Mouse (Mus musculus): ENCODE results near the gene Mllt11. TPM values are rescaled to one million over a fixed set of nuclear protein-coding genes. Genes with fewer than 3 reads are reported as not detected.

Gene Mllt11
- polyA plus RNA-seq, 1 experiment: 12.3 TPM

- 97% methylated on average over 10 of the region's 10 CpGs for WGBS
- TF ChIP-seq CTCF (IDR thresholded peaks at IDR 0.05; ENCODE audit: insufficient read depth, low read length) (no peak), POLR2A (IDR thresholded peaks at IDR 0.05; ENCODE audit: borderline replicate concordance, extremely low read depth, low read depth, low read length) (no peak)
- DNase-seq: no peak
- H3K4me3 ChIP-seq (replicated peaks; ENCODE audit: extremely low read depth, low read depth, low read length): no peak overlapping the region
- no peaks in the 10 kb centered on the region for H3K4me1 ChIP-seq (ENCODE audit: control insufficient read depth, insufficient read depth, low read length)
Measured at GRCm38 (mm10) chr3:95169996-95170395, 62.0 kb downstream of the Mllt11 start.

Other genes with a start within 250 kb of the Mllt11 start
- gene Zfp687, start 216.7 kb downstream of the Mllt11 start, polyA plus RNA-seq (2012; rRNA removed): 19.2 and 20.6 TPM in 2 replicates
- gene Psmd4, start 189.6 kb downstream of the Mllt11 start, polyA plus RNA-seq (2012; rRNA removed): 97.3 and 127 TPM in 2 replicates
- gene Pip5k1a, start 125.2 kb downstream of the Mllt11 start, polyA plus RNA-seq (2012; rRNA removed): 14.6 and 20.4 TPM in 2 replicates
- 55.3 and 62.2 TPM in 2 replicates for gene Vps72, start 121.1 kb downstream of the Mllt11 start, polyA plus RNA-seq (2012; rRNA removed)
- gene Tmod4, start 107.7 kb downstream of the Mllt11 start, polyA plus RNA-seq (2012; rRNA removed): 1.5 and 3.5 TPM in 2 replicates
- 30.1 and 43.7 TPM in 2 replicates for gene Scnm1, start 98.2 kb downstream of the Mllt11 start, polyA plus RNA-seq (2012; rRNA removed)
- gene Lysmd1, start 98.1 kb downstream of the Mllt11 start, polyA plus RNA-seq (2012; rRNA removed): 4.5 and 7.8 TPM in 2 replicates
- 24.6 and 26.4 TPM in 2 replicates for gene Tnfaip8l2, start 89.8 kb downstream of the Mllt11 start, polyA plus RNA-seq (2012; rRNA removed)
- 10.7 and 11.8 TPM in 2 replicates for gene Sema6c, start 71.7 kb downstream of the Mllt11 start, polyA plus RNA-seq (2012; rRNA removed)
- 9.7 and 17.3 TPM in 2 replicates for gene Gabpb2, start 14.3 kb downstream of the Mllt11 start, polyA plus RNA-seq (2012; rRNA removed)
- gene Cdc42se1, start 3.4 kb downstream of the Mllt11 start, polyA plus RNA-seq (2012; rRNA removed): 54.0 and 71.7 TPM in 2 replicates
- 0.98 and 1.1 TPM in 2 replicates for gene Gm128, start 9.4 kb upstream of the Mllt11 start, polyA plus RNA-seq (2012; rRNA removed)
- 4.2 and 13.3 TPM in 2 replicates for gene Bnipl, start 19.0 kb upstream of the Mllt11 start, polyA plus RNA-seq (2012; rRNA removed)
- gene Mindy1, start 49.2 kb upstream of the Mllt11 start, polyA plus RNA-seq (2012; rRNA removed): 89.1 and 95.2 TPM in 2 replicates
- gene Prune1, start 49.9 kb upstream of the Mllt11 start, polyA plus RNA-seq (2012; rRNA removed): 13.4 and 24.2 TPM in 2 replicates
- 4.7 and 16.7 TPM in 2 replicates for gene Anxa9, start 75.0 kb upstream of the Mllt11 start, polyA plus RNA-seq (2012; rRNA removed)
- gene Cers2, start 82.6 kb upstream of the Mllt11 start, polyA plus RNA-seq (2012; rRNA removed): 158 and 181 TPM in 2 replicates
- gene Setdb1, start 125.0 kb upstream of the Mllt11 start, polyA plus RNA-seq (2012; rRNA removed): 10.7 and 14.7 TPM in 2 replicates
- 0.30 TPM in 1 of 2 replicates, not detected in the other for gene 4930558C23Rik, start 170.7 kb upstream of the Mllt11 start, polyA plus RNA-seq (2012; rRNA removed)
- 35.5 and 38.1 TPM in 2 replicates for gene Arnt, start 202.2 kb upstream of the Mllt11 start, polyA plus RNA-seq (2012; rRNA removed)

Measured in lung, adult 2 months (tissue).